Mouse (Mus musculus) kidney, postnatal 4 days (tissue): Measurements from ENCODE around the gene Gm21725.
"Not testable (repeated sequence)": the region's sequence is repeated elsewhere in the genome, so short reads cannot be mapped to it uniquely, and the experiment has no call there.

Experiments used
- DNase-seq, 2 experiments: peaks; one replicate each; pipeline ENCODE4 v3.0.0; 2021; ENCODE audit warnings: mixed read lengths in 2 of 2

Gm21725 gene

GRCm38 (mm10) chrY:13348963-13349362 lies at the start of gene Gm21725:
Gm21725 (minus strand) TSS chrY:13349063.
- not testable (repeated sequence) for DNase-seq
